1 mouse cellular context compared by ENCODE assay signal in the genomic region with DNA sequence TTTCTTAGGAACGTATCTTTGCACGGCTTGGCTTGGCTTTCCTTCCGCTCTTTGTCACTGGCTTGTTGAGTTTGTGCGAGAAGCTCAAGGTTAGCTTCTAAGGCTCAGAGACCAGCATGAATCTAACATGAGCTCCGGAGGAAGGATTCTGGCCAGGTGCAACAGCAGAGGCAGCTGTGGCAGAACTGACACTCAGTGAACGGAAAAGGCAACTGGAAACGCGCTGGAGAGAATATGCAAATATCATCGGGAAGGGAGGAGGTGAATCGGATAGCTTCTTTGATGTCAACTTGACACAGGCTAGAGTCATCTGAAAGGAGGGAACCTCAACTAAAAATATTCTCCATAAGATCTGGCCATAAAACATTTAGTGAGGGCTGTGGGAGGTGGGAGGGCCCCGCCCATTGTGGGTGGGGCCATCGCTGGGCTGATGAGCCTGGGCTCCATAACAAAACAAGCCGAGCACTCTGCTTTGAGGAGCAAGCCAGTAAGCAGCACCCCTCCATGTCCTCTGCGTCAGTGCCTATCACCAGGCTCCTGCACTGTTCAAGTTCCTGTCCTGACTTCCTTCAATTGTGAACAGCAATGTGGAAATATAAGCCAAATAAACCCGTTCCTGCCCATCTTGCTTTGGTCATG.
TF ChIP-seq lines count a peak whose summit lies in the region.

No protein-coding gene starts in this region.

TF ChIP-seq in CH12.LX, 34 proteins besides CTCF, POLR2A, EP300 and RAD21 (continued from another document):
- TF ChIP-seq MAX (IDR thresholded peaks at IDR 0.05; ENCODE audit: low read length) (no peak), CHD1 (IDR thresholded peaks at IDR 0.05; ENCODE audit: low read depth, low read length) (no peak)
